Mouse (Mus musculus) erythroblast, embryonic 14.5 days (primary cell): ENCODE data around the gene Rnf144b.

Experiments
- GATA1 ChIP-seq: IDR thresholded peaks from 2 replicates; pipeline ENCODE4 v1.6.1; 2012; ENCODE audit warnings: low read length, inconsistent platforms, mixed read lengths
- TAL1 ChIP-seq: IDR thresholded peaks from 3 replicates; pipeline ENCODE4 v1.6.1; 2012; ENCODE audit warnings: low read length, inconsistent platforms, mixed read lengths

- TF ChIP-seq GATA1 (no peak), TAL1 (no peak)
Observed at GRCm38 (mm10) chr13:47089271-47089670, 33.2 kb upstream of the Rnf144b start.
